Mouse (Mus musculus): Measurements from ENCODE around the gene Dlgap4. TPM values are rescaled to one million over a fixed set of nuclear protein-coding genes. Genes with fewer than 3 reads are reported as not detected.
A peak's percentile ranks its signal among the peaks of the same experiment; 100 is the strongest.

The Dlgap4 gene
- polyA plus RNA-seq, 1 experiment from 2014 or later = 188 TPM

- no peak for ATAC-seq (ENCODE audit: low FRiP score)
- Histone ChIP-seq H3K4me1 (peaks cover 22% of the 10 kb centered on the region), H3K4me2 (no peak overlapping the region), H3K9ac (replicated peaks) (no peak overlapping the region), H3K36me3 (peaks cover 31% of the 10 kb centered on the region), H3K9me3 (replicated peaks) (no peaks in the 10 kb centered on the region), H3K27me3 (replicated peaks) (no peaks in the 10 kb centered on the region), H3K27ac (replicated peaks) (no peak overlapping the region), H3K4me3 (replicated peaks) (no peak overlapping the region)
- WGBS = 57% methylated on average over 3 of the region's 3 CpGs
Observed at GRCm38 (mm10) chr2:156743248-156743647, 129.7 kb downstream of the Dlgap4 start.

GRCm38 (mm10) chr2:156744414-156744813 lies 130.9 kb downstream of the Dlgap4 start:
- no peak overlapping the region for H3K4me2 ChIP-seq
- H3K27ac ChIP-seq (replicated peaks) = no peak overlapping the region
- ATAC-seq (ENCODE audit: low FRiP score) = no peak
- no peak overlapping the region for H3K4me3 ChIP-seq (replicated peaks)
- H3K9me3 ChIP-seq (replicated peaks) = no peaks in the 10 kb centered on the region
- WGBS = 62% methylated on average over 5 of the region's 5 CpGs
- H3K9ac ChIP-seq (replicated peaks) = no peak overlapping the region
- peaks cover 43% of the 10 kb centered on the region for H3K36me3 ChIP-seq
- H3K4me1 ChIP-seq = peaks cover 19% of the 10 kb centered on the region
- H3K27me3 ChIP-seq (replicated peaks) = no peaks in the 10 kb centered on the region

GRCm38 (mm10) chr2:156747315-156747714 lies 133.8 kb downstream of the Dlgap4 start:
- WGBS = 85% methylated on average over 3 of the region's 3 CpGs
- H3K4me3 ChIP-seq (replicated peaks) = no peak overlapping the region
- no peak overlapping the region for H3K27ac ChIP-seq (replicated peaks)
- peaks cover 65% of the 10 kb centered on the region for H3K36me3 ChIP-seq
- no peaks in the 10 kb centered on the region for H3K9me3 ChIP-seq (replicated peaks)
- H3K4me1 ChIP-seq = peaks cover 5% of the 10 kb centered on the region
- H3K4me2 ChIP-seq = no peak overlapping the region
- no peaks in the 10 kb centered on the region for H3K27me3 ChIP-seq (replicated peaks)
- H3K9ac ChIP-seq (replicated peaks) = no peak overlapping the region
- no peak for ATAC-seq (ENCODE audit: low FRiP score)

GRCm38 (mm10) chr2:156749687-156750086 lies 136.2 kb downstream of the Dlgap4 start:
- WGBS = 89% methylated on average over 8 of the region's 8 CpGs
- ATAC-seq (ENCODE audit: low FRiP score) = no peak
- Histone ChIP-seq H3K4me2 (no peak overlapping the region), H3K4me3 (replicated peaks) (no peak overlapping the region), H3K9me3 (replicated peaks) (no peaks in the 10 kb centered on the region), H3K36me3 (peaks cover 82% of the 10 kb centered on the region), H3K27me3 (replicated peaks) (no peaks in the 10 kb centered on the region), H3K9ac (replicated peaks) (no peak overlapping the region), H3K4me1 (no peaks in the 10 kb centered on the region), H3K27ac (replicated peaks) (no peak overlapping the region)

GRCm38 (mm10) chr2:156756937-156757336 lies 143.4 kb downstream of the Dlgap4 start:
- Histone ChIP-seq H3K36me3 (peaks cover 94% of the 10 kb centered on the region), H3K4me2 (no peak overlapping the region), H3K4me1 (peaks cover 3% of the 10 kb centered on the region), H3K9me3 (replicated peaks) (no peaks in the 10 kb centered on the region), H3K4me3 (replicated peaks) (no peak overlapping the region), H3K27me3 (replicated peaks) (no peaks in the 10 kb centered on the region), H3K9ac (replicated peaks) (no peak overlapping the region), H3K27ac (replicated peaks) (no peak overlapping the region)
- ATAC-seq (ENCODE audit: low FRiP score) = no peak
- 95% methylated on average over 9 of the region's 9 CpGs for WGBS

- no peaks in the 10 kb centered on the region for H3K9me3 ChIP-seq (replicated peaks)
- peaks cover 11% of the 10 kb centered on the region for H3K4me1 ChIP-seq
- H3K27me3 ChIP-seq (replicated peaks) = no peaks in the 10 kb centered on the region
- no peak overlapping the region for H3K4me2 ChIP-seq
- WGBS = 90% methylated on average over 5 of the region's 5 CpGs
- no peak overlapping the region for H3K9ac ChIP-seq (replicated peaks)
- H3K27ac ChIP-seq (replicated peaks) = no peak overlapping the region
- peaks cover 79% of the 10 kb centered on the region for H3K36me3 ChIP-seq
- H3K4me3 ChIP-seq (replicated peaks) = no peak overlapping the region
- ATAC-seq (ENCODE audit: low FRiP score) = no peak
Observed at GRCm38 (mm10) chr2:156760843-156761505, 147.5 kb downstream of the Dlgap4 start.

- Histone ChIP-seq H3K27ac (replicated peaks) (peak overlapping the region; percentile 64), H3K4me3 (replicated peaks) (no peak overlapping the region), H3K27me3 (replicated peaks) (no peaks in the 10 kb centered on the region), H3K4me1 (peaks cover 15% of the 10 kb centered on the region), H3K9ac (replicated peaks) (no peak overlapping the region), H3K36me3 (peaks cover 72% of the 10 kb centered on the region), H3K4me2 (no peak overlapping the region), H3K9me3 (replicated peaks) (no peaks in the 10 kb centered on the region)
- 94% methylated on average over 17 of the region's 17 CpGs for WGBS
- ATAC-seq (ENCODE audit: low FRiP score) = no peak
Observed at GRCm38 (mm10) chr2:156761521-156762278, 148.2 kb downstream of the Dlgap4 start.

- WGBS = 56% methylated on average over 21 of the region's 21 CpGs
Observed at GRCm38 (mm10) chr2:156762499-156762898, 149.0 kb downstream of the Dlgap4 start.

GRCm38 (mm10) chr2:156763101-156763500 lies 149.6 kb downstream of the Dlgap4 start:
- H3K4me3 ChIP-seq (replicated peaks) = no peak overlapping the region
- H3K9me3 ChIP-seq (replicated peaks) = no peaks in the 10 kb centered on the region
- H3K27ac ChIP-seq (replicated peaks) = peak overlapping the region; percentile 64
- H3K4me2 ChIP-seq = no peak overlapping the region
- 66% methylated on average over 11 of the region's 11 CpGs for WGBS
- no peak; the same call in 1 of the 2 replicates for ATAC-seq (ENCODE audit: low FRiP score)
- H3K27me3 ChIP-seq (replicated peaks) = no peaks in the 10 kb centered on the region
- H3K4me1 ChIP-seq = peaks cover 22% of the 10 kb centered on the region
- peaks cover 58% of the 10 kb centered on the region for H3K36me3 ChIP-seq
- no peak overlapping the region for H3K9ac ChIP-seq (replicated peaks)

More at GRCm38 (mm10) chr2:156762499-156762898, 149.0 kb downstream of the Dlgap4 start:
- Histone ChIP-seq H3K4me1 (peaks cover 22% of the 10 kb centered on the region), H3K9me3 (replicated peaks) (no peaks in the 10 kb centered on the region), H3K9ac (replicated peaks) (no peak overlapping the region), H3K4me2 (no peak overlapping the region), H3K27me3 (replicated peaks) (no peaks in the 10 kb centered on the region), H3K36me3 (peaks cover 64% of the 10 kb centered on the region), H3K27ac (replicated peaks) (peak overlapping the region; percentile 64), H3K4me3 (replicated peaks) (no peak overlapping the region)
- ATAC-seq (ENCODE audit: low FRiP score) = no peak

- no peaks in the 10 kb centered on the region for H3K9me3 ChIP-seq (replicated peaks)
- no peak for ATAC-seq (ENCODE audit: low FRiP score)
- peaks cover 48% of the 10 kb centered on the region for H3K36me3 ChIP-seq
- no peaks in the 10 kb centered on the region for H3K27me3 ChIP-seq (replicated peaks)
- WGBS = 91% methylated on average over 10 of the region's 10 CpGs
- H3K9ac ChIP-seq (replicated peaks) = no peak overlapping the region
- H3K27ac ChIP-seq (replicated peaks) = no peak overlapping the region
- no peak overlapping the region for H3K4me2 ChIP-seq
- H3K4me3 ChIP-seq (replicated peaks) = no peak overlapping the region
- peaks cover 22% of the 10 kb centered on the region for H3K4me1 ChIP-seq
Observed at GRCm38 (mm10) chr2:156764022-156764421, 150.5 kb downstream of the Dlgap4 start.

- ATAC-seq (ENCODE audit: low FRiP score) = no peak
- H3K36me3 ChIP-seq = peaks cover 42% of the 10 kb centered on the region
- H3K27me3 ChIP-seq (replicated peaks) = no peaks in the 10 kb centered on the region
- H3K4me1 ChIP-seq = peaks cover 22% of the 10 kb centered on the region
- H3K4me2 ChIP-seq = no peak overlapping the region
- WGBS = 73% methylated on average over 4 of the region's 4 CpGs
- H3K9ac ChIP-seq (replicated peaks) = no peak overlapping the region
- no peaks in the 10 kb centered on the region for H3K9me3 ChIP-seq (replicated peaks)
- H3K4me3 ChIP-seq (replicated peaks) = no peak overlapping the region
- H3K27ac ChIP-seq (replicated peaks) = 0 out of 2 replicates have a peak overlapping the region, but pooled peaks have one; percentile 10
Observed at GRCm38 (mm10) chr2:156764747-156765146, 151.2 kb downstream of the Dlgap4 start.

GRCm38 (mm10) chr2:156765593-156765992 lies 152.1 kb downstream of the Dlgap4 start:
- Histone ChIP-seq H3K4me2 (no peak overlapping the region), H3K9ac (replicated peaks) (no peak overlapping the region), H3K9me3 (replicated peaks) (no peaks in the 10 kb centered on the region), H3K4me3 (replicated peaks) (no peak overlapping the region), H3K4me1 (peaks cover 22% of the 10 kb centered on the region), H3K27ac (replicated peaks) (no peak overlapping the region), H3K36me3 (peaks cover 33% of the 10 kb centered on the region), H3K27me3 (replicated peaks) (no peaks in the 10 kb centered on the region)
- no peak for ATAC-seq (ENCODE audit: low FRiP score)
- WGBS = 86% methylated on average over 8 of the region's 8 CpGs
